In the genomic region with DNA sequence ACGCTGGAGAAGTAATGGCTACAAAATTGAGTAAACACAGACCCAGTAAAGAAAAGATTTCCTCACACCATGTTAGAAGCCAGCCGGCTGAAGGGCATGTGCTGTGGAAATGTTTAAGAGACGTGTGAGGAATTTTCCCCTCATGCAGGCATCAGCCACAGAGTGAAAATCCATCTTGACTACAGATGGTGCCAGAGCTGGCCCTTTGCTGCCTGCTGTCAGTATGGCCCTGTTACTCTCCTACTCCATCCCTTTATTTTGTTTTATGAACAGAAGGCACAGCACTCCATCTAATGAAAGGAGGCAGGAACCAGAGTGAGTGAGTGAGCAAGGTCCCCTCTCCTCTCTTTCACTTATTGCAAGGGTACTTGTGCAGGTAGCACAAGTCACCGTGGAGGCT, we compare ENCODE assay signal across 27 mouse cellular contexts. TPM values are rescaled to one million over a fixed set of nuclear protein-coding genes. Genes with fewer than 3 reads are reported as not detected.
DNase-seq lines count a peak whose midpoint lies in the region; ATAC-seq and TF ChIP-seq lines count a peak whose summit lies in the region.
"Had no signal": no experiment of that assay in that cellular context is flagged by ENCODE, and none has a peak within 500 bp of the region (broad histone marks: within the 10 kb centered on the region; RNA-seq: fewer than 3 reads in every experiment).

No protein-coding gene starts in this region.

- H3K36me3 ChIP-seq in forebrain, embryonic 16.5 days (ENCODE audit: control insufficient read depth, insufficient read depth): no peaks in the 10 kb centered on the region
- H3K36me3 ChIP-seq in forebrain, embryonic 11.5 days (ENCODE audit: control insufficient read depth, insufficient read depth, low read length): no peaks in the 10 kb centered on the region
- peaks cover 16% of the 10 kb centered on the region for H3K36me3 ChIP-seq in C2C12 (ENCODE audit: control insufficient read depth, insufficient read depth)
- H3K36me3 ChIP-seq: embryonic facial prominence, embryonic 10.5 days; heart, embryonic 13.5 days; hindbrain, embryonic 15.5 days had no signal

- H3K4me2 ChIP-seq in forebrain, embryonic 16.5 days (ENCODE audit: low read length): no peak overlapping the region
- H3K4me2 ChIP-seq in forebrain, embryonic 11.5 days (ENCODE audit: low read depth, low read length, severe bottlenecking): no peak overlapping the region
- H3K4me2 ChIP-seq: heart, embryonic 13.5 days; hindbrain, embryonic 15.5 days had no signal

- peak; percentile 65 for ATAC-seq in forebrain, embryonic 16.5 days
- no peak for ATAC-seq in forebrain, embryonic 11.5 days (replicated peaks; ENCODE audit: low FRiP score)
- ATAC-seq: activated CD4-positive, CD25-positive, alpha-beta regulatory T cell, adult 4 months; intestine, embryonic 16.5 days; Patski had no signal

- no peak for DNase-seq in forebrain, embryonic 11.5 days (ENCODE audit: low spot score)
- DNase-seq in 3T3-L1 (ENCODE audit: low read depth, low spot score): peak; percentile 68
- no peak for DNase-seq in gastrocnemius, postnatal 36 days
- no peak for DNase-seq in right cerebral cortex, postnatal 10 days (ENCODE audit: low spot score in 2 of 2)
- DNase-seq: adrenal gland, adult 2 months; adrenal gland, postnatal 36 days; B cell, adult 2 months; cerebellum, adult 11-12 months; cerebellum, adult 9-10 months; cerebellum, postnatal 36 days; gastrocnemius, adult 2 months; gastrocnemius, postnatal 25 days; heart, adult 11 months; heart, postnatal 36 days; kidney, adult 2 months had no signal

- peaks cover 62% of the 10 kb centered on the region for H3K79me3 ChIP-seq in C2C12 (ENCODE audit: low read depth)

- H3K27me3 ChIP-seq in forebrain, embryonic 16.5 days (replicated peaks; ENCODE audit: control insufficient read depth, insufficient read depth, low read length): no peaks in the 10 kb centered on the region; the same call in 1 of the 2 replicates
- peaks cover 8% of the 10 kb centered on the region for H3K27me3 ChIP-seq in forebrain, embryonic 11.5 days (ENCODE audit: control insufficient read depth, insufficient read depth, low read length)
- H3K27me3 ChIP-seq in C2C12 (ENCODE audit: control insufficient read depth, insufficient read depth, insufficient read length): no peaks in the 10 kb centered on the region
- H3K27me3 ChIP-seq: Patski had no signal

- H3K4me1 ChIP-seq in forebrain, embryonic 16.5 days (replicated peaks; ENCODE audit: control insufficient read depth, insufficient read depth, low read length): peaks cover 5% of the 10 kb centered on the region; the same call in 1 of the 2 replicates
- H3K4me1 ChIP-seq in forebrain, embryonic 11.5 days (replicated peaks; ENCODE audit: control insufficient read depth, insufficient read depth, low read length): no peaks in the 10 kb centered on the region
- peaks cover 3% of the 10 kb centered on the region for H3K4me1 ChIP-seq in embryonic fibroblast, embryonic 13.5 days (ENCODE audit: control insufficient read depth, insufficient read depth, low read length)

- H3K27ac ChIP-seq in forebrain, embryonic 16.5 days (ENCODE audit: low read length): no peak overlapping the region
- no peak overlapping the region for H3K27ac ChIP-seq in forebrain, embryonic 11.5 days (ENCODE audit: low read depth, low read length)
- peak overlapping the region; percentile 19 for H3K27ac ChIP-seq in embryonic fibroblast, embryonic 13.5 days (ENCODE audit: insufficient read depth, low read length)
- H3K27ac ChIP-seq: embryonic facial prominence, embryonic 10.5 days; gastrocnemius, adult 2 months; heart, embryonic 13.5 days; hindbrain, embryonic 15.5 days had no signal

- no peaks in the 10 kb centered on the region for H3K9me3 ChIP-seq in forebrain, embryonic 16.5 days (ENCODE audit: control insufficient read depth, low read length)
- H3K9me3 ChIP-seq in forebrain, embryonic 11.5 days (ENCODE audit: control insufficient read depth, low read length): no peaks in the 10 kb centered on the region
- H3K9me3 ChIP-seq: embryonic facial prominence, embryonic 10.5 days; heart, embryonic 13.5 days; hindbrain, embryonic 15.5 days had no signal

- intact Hi-C loops in gastrocnemius, postnatal 36 days (cut with DNase I): no loop called here

- TF ChIP-seq CTCF in C2C12 (IDR thresholded peaks at IDR 0.05; ENCODE audit: control insufficient read depth, insufficient read depth, insufficient read length): no peak
- no peak for TF ChIP-seq CTCF in embryonic fibroblast, embryonic 13.5 days (IDR thresholded peaks at IDR 0.05; ENCODE audit: borderline replicate concordance, insufficient read depth, low read length)

- peak overlapping the region; percentile 10 for H3ac ChIP-seq in C2C12 (ENCODE audit: control insufficient read depth, insufficient read length, low read depth)

- no peak overlapping the region for H3K4me3 ChIP-seq in forebrain, embryonic 16.5 days (replicated peaks; ENCODE audit: low read length)
- H3K4me3 ChIP-seq in forebrain, embryonic 11.5 days (ENCODE audit: low read depth, low read length): no peak overlapping the region
- no peak overlapping the region for H3K4me3 ChIP-seq in C2C12 (ENCODE audit: insufficient read depth, poor library complexity, severe bottlenecking)
- H3K4me3 ChIP-seq in embryonic fibroblast, embryonic 13.5 days (ENCODE audit: insufficient read depth, low read length): 0 out of 2 replicates have a peak overlapping the region, but pooled peaks have one; percentile 7
- H3K4me3 ChIP-seq: embryonic facial prominence, embryonic 10.5 days; erythroblast, embryonic 14.5 days; gastrocnemius, adult 2 months; heart, embryonic 13.5 days; hindbrain, embryonic 15.5 days had no signal

- TF ChIP-seq POLR2A in embryonic fibroblast, embryonic 13.5 days (IDR thresholded peaks at IDR 0.05; ENCODE audit: low read depth, low read length): no peak

- WGBS in forebrain, embryonic 16.5 days: 67% methylated on average over 4 of the region's 4 CpGs
- WGBS in forebrain, embryonic 11.5 days: 89% methylated on average over 4 of the region's 4 CpGs

- H3K9ac ChIP-seq in forebrain, embryonic 16.5 days (replicated peaks; ENCODE audit: low read depth, low read length): no peak overlapping the region
- H3K9ac ChIP-seq in forebrain, embryonic 11.5 days (ENCODE audit: low read length): no peak overlapping the region
- H3K9ac ChIP-seq: heart, embryonic 13.5 days; hindbrain, embryonic 15.5 days had no signal

- H3K79me2 ChIP-seq in C2C12 (ENCODE audit: control insufficient read depth, insufficient read depth): peaks cover 81% of the 10 kb centered on the region

TF ChIP-seq in C2C12, 6 proteins besides CTCF, POLR2A, EP300 and RAD21:
- TF ChIP-seq CEBPB (IDR thresholded peaks at IDR 0.05; ENCODE audit: low read depth) (no peak), MYOG (IDR thresholded peaks at IDR 0.05; ENCODE audit: control insufficient read depth, extremely low read depth, insufficient read length) (no peak), USF1 (IDR thresholded peaks at IDR 0.05; ENCODE audit: low read depth) (no peak), MAX (IDR thresholded peaks at IDR 0.05) (no peak), MYOD1 (IDR thresholded peaks at IDR 0.05; ENCODE audit: control insufficient read depth, insufficient read length, low read depth) (no peak)

RNA-seq across cellular contexts. Expression of gene Ereg, which starts 2.1 kb away (rescaled TPM):
- not detected in 2 replicates for polyA plus RNA-seq in forebrain, embryonic 16.5 days (2015; fragmentation: Nextera tagmentation; extraction: Ambion mirVana)
- 0.11 TPM in 1 of 2 replicates, not detected in the other for polyA plus RNA-seq in forebrain, embryonic 11.5 days (2014; fragmentation: Nextera tagmentation; extraction: Ambion mirVana)
- 3.6 TPM for polyA plus RNA-seq in C2C12 (2012; fragmentation: generic; extraction: Trizol)
- 15.9 and 31.8 TPM in 2 replicates for polyA plus RNA-seq in embryonic fibroblast, embryonic 13.5 days (2011; ENCODE audit: insufficient read length, low read depth, missing spikeins)
- total RNA-seq in gastrocnemius, postnatal 36 days (2021): not detected
- total RNA-seq: adrenal gland, adult 2 months; adrenal gland, postnatal 36 days; gastrocnemius, adult 2 months; gastrocnemius, postnatal 25 days; MEL had no signal
- polyA plus RNA-seq: activated CD4-positive, CD25-positive, alpha-beta regulatory T cell, adult 4 months; adrenal gland, adult 2 months; embryonic facial prominence, embryonic 10.5 days; erythroblast, embryonic 14.5 days; hindbrain, embryonic 11.5 days had no signal

RNA-seq across cellular contexts. Expression of gene Epgn, which starts 45.1 kb away (rescaled TPM):
- polyA plus RNA-seq in forebrain, embryonic 16.5 days (2015; fragmentation: Nextera tagmentation; extraction: Ambion mirVana): 0.31 TPM in 1 of 2 replicates, not detected in the other
- 0.24 and 0.33 TPM in 2 replicates for polyA plus RNA-seq in forebrain, embryonic 11.5 days (2014; fragmentation: Nextera tagmentation; extraction: Ambion mirVana)
- polyA plus RNA-seq in C2C12 (2012; fragmentation: generic; extraction: Trizol): 0.04 TPM
- not detected in 2 replicates for polyA plus RNA-seq in embryonic fibroblast, embryonic 13.5 days (2011; ENCODE audit: insufficient read length, low read depth, missing spikeins)
- total RNA-seq in gastrocnemius, postnatal 36 days (2021): under 1 TPM; 0.47 to 0.61 TPM
- total RNA-seq: adrenal gland, adult 2 months; adrenal gland, postnatal 36 days; MEL had no signal
- polyA plus RNA-seq: activated CD4-positive, CD25-positive, alpha-beta regulatory T cell, adult 4 months; adrenal gland, adult 2 months; erythroblast, embryonic 14.5 days; kidney, adult 2 months had no signal
